Mouse (Mus musculus): ENCODE results near the gene Lrba.

Lrba gene

GRCm38 (mm10) chr3:86754595-86755557 is 530.4 kb downstream of the Lrba start:
- in situ Hi-C loops (cut with MboI, MseI): no loop called here

GRCm38 (mm10) chr3:86756548-86756947 is 532.1 kb downstream of the Lrba start:
- in situ Hi-C loops (cut with MboI, MseI): no loop called here

GRCm38 (mm10) chr3:86758727-86759126 is 534.2 kb downstream of the Lrba start:
- in situ Hi-C loops (cut with MboI, MseI): no loop called here

GRCm38 (mm10) chr3:86759383-86759782 is 534.9 kb downstream of the Lrba start:
- in situ Hi-C loops (cut with MboI, MseI): no loop called here

GRCm38 (mm10) chr3:86759834-86760233 is 535.4 kb downstream of the Lrba start:
- in situ Hi-C loops (cut with MboI, MseI): loop anchor here (10.0 kb wide), 1 partner anchor 415 kb away; no protein-coding TSS in a partner anchor

- in situ Hi-C loops (cut with MboI, MseI): loop anchor here (10.0 kb wide), 1 partner anchor 416 kb away; no protein-coding TSS in a partner anchor
Observed at GRCm38 (mm10) chr3:86760474-86760873, 536.0 kb downstream of the Lrba start.

- in situ Hi-C loops (cut with MboI, MseI): loop anchor here (10.0 kb wide), 1 partner anchor 417 kb away; no protein-coding TSS in a partner anchor
Observed at GRCm38 (mm10) chr3:86761095-86762035, 536.9 kb downstream of the Lrba start.

- in situ Hi-C loops (cut with MboI, MseI): loop anchor here (10.0 kb wide), 1 partner anchor 417 kb away; no protein-coding TSS in a partner anchor
Observed at GRCm38 (mm10) chr3:86762036-86762415, 537.5 kb downstream of the Lrba start.

GRCm38 (mm10) chr3:86762456-86762855 is 538.0 kb downstream of the Lrba start:
- in situ Hi-C loops (cut with MboI, MseI): loop anchor here (10.0 kb wide), 1 partner anchor 418 kb away; no protein-coding TSS in a partner anchor

- in situ Hi-C loops (cut with MboI, MseI): loop anchor here (10.0 kb wide), 1 partner anchor 424 kb away; no protein-coding TSS in a partner anchor
Observed at GRCm38 (mm10) chr3:86768553-86768952, 544.1 kb downstream of the Lrba start.

GRCm38 (mm10) chr3:86768969-86769368 is 544.5 kb downstream of the Lrba start:
- in situ Hi-C loops (cut with MboI, MseI): loop anchor here (10.0 kb wide), 1 partner anchor 424 kb away; no protein-coding TSS in a partner anchor

- in situ Hi-C loops (cut with MboI, MseI): no loop called here
Observed at GRCm38 (mm10) chr3:86774566-86775443, 550.3 kb downstream of the Lrba start.

GRCm38 (mm10) chr3:86775444-86775828 is 551.0 kb downstream of the Lrba start:
- in situ Hi-C loops (cut with MboI, MseI): no loop called here

GRCm38 (mm10) chr3:86779704-86780103 is 555.2 kb downstream of the Lrba start:
- in situ Hi-C loops (cut with MboI, MseI): no loop called here

- in situ Hi-C loops (cut with MboI, MseI): no loop called here
Observed at GRCm38 (mm10) chr3:86784051-86784450, 559.6 kb downstream of the Lrba start.

GRCm38 (mm10) chr3:86784930-86785329 is 560.5 kb downstream of the Lrba start:
- in situ Hi-C loops (cut with MboI, MseI): no loop called here

GRCm38 (mm10) chr3:86786280-86786679 is 561.8 kb downstream of the Lrba start:
- in situ Hi-C loops (cut with MboI, MseI): no loop called here

GRCm38 (mm10) chr3:86786845-86787351 is 562.4 kb downstream of the Lrba start:
- in situ Hi-C loops (cut with MboI, MseI): no loop called here

- in situ Hi-C loops (cut with MboI, MseI): no loop called here
Observed at GRCm38 (mm10) chr3:86787423-86788123, 563.1 kb downstream of the Lrba start.

GRCm38 (mm10) chr3:86788711-86789110 is 564.2 kb downstream of the Lrba start:
- in situ Hi-C loops (cut with MboI, MseI): no loop called here
